Mouse (Mus musculus) midbrain, embryonic 12.5 days (tissue): Measurements from ENCODE around the gene Fdx1. TPM values are rescaled to one million over a fixed set of nuclear protein-coding genes. Genes with fewer than 3 reads are reported as not detected.

Experiments used
- ATAC-seq: fragments of 200-750 bp; cut with Nextera tagmentation; 2 replicates; pipeline ENCODE4 v1.8.0; 2017; ENCODE audit warnings: low read depth, moderate TSS enrichment, moderate library complexity; ENCODE audit not compliant: low FRiP score
- H3K27ac ChIP-seq: fragments of 300-500 bp; sonication (generic); replicated peaks from 2 replicates; pipeline ENCODE4 v1.5.1; 2016; ENCODE audit warnings: mild to moderate bottlenecking
- H3K27me3 ChIP-seq: fragments of 300-500 bp; sonication (generic); 2 replicates; pipeline ENCODE4 v1.6.1; 2016; ENCODE audit warnings: mild to moderate bottlenecking
- H3K36me3 ChIP-seq: fragments of 300-500 bp; sonication (generic); 2 replicates; pipeline ENCODE4 v1.6.1; 2016
- H3K4me1 ChIP-seq: fragments of 300-500 bp; sonication (generic); 2 replicates; pipeline ENCODE4 v1.6.1; 2016
- H3K4me2 ChIP-seq: fragments of 300-500 bp; sonication (generic); replicated peaks from 2 replicates; pipeline ENCODE4 v1.6.1; 2016; ENCODE audit warnings: mild to moderate bottlenecking, moderate library complexity
- H3K4me3 ChIP-seq: fragments of 300-500 bp; sonication (generic); 2 replicates; pipeline ENCODE4 v1.5.1; 2016; ENCODE audit warnings: mild to moderate bottlenecking
- H3K9ac ChIP-seq: fragments of 300-500 bp; sonication (generic); replicated peaks from 2 replicates; pipeline ENCODE4 v1.6.1; 2016; ENCODE audit warnings: mild to moderate bottlenecking, moderate library complexity
- H3K9me3 ChIP-seq: fragments of 300-500 bp; sonication (generic); 2 replicates; pipeline ENCODE4 v1.6.1; 2016; ENCODE audit warnings: mild to moderate bottlenecking
- WGBS: fragments of 180-500 bp; shearing (Covaris S2); methylation state at CpG from one replicate; pipeline ENCODE4 v1.1.7; 2016; 5-methylcytosine and 5-hydroxymethylcytosine counted together
- polyA plus RNA-seq: library from polyadenylated mRNA; unstranded; fragments of >200 nt; fragmentation: Nextera tagmentation; extraction: Ambion mirVana; gene quantifications from 2 replicates; pipeline ENCODE4 v1.2.1, GENCODE M21; 2016

Fdx1 gene
- polyA plus RNA-seq, 1 experiment from 2014 or later = 55.5 TPM

DNA sequence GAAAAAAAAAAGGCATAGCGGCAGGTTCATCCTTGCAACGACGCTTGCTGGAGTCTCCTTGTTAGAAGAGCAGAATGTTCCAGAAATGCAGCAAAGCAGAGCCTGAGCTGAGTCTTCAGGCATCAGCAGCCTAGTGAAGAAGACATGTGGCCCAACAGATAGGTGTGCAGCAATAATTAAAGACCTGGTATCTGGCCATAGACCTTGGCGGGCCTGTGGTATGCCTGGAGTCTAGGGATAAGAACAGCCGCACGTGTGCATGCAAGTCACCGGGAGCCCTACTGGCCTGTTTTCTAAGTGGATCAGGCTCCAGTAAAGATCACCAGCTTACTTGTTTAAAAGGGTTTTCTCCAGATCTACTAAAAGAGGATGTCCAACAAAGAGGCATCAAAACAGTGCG, 36.7 kb downstream of the Fdx1 start:
- Histone ChIP-seq H3K9ac (no peak overlapping the region), H3K36me3 (no peaks in the 10 kb centered on the region), H3K27ac (no peak overlapping the region), H3K27me3 (no peaks in the 10 kb centered on the region), H3K4me2 (no peak overlapping the region), H3K4me1 (peaks cover 2% of the 10 kb centered on the region; the same call in 1 of the 2 replicates), H3K9me3 (no peaks in the 10 kb centered on the region), H3K4me3 (no peak overlapping the region)
- no peak for ATAC-seq
- 93% methylated on average over 8 of the region's 8 CpGs for WGBS

DNA sequence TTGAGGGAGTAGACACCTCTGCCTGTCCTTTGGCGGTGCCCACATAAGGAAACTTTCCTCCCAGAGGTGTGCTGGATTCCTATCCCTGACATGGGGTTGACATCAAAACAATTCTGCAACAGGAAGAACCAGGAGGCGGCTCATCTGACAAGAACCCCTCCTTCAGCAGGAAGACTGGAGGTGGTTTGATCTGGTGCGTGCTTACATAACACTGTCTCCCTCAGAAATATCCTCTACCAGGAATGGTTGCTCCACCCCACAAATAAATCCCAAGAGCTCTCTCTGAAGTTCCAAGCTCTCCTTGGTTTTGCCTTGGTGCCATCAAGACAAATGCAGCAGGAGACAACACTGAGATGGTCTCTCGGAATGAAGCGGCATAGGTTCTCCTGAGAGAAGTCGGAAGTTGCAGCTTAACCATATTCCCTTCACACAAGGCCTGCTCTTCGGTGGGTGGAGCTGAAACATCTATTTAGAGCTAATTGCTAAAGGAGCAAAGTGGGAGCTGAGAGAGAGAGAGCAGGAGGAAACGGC, 38.7 kb downstream of the Fdx1 start:
- Histone ChIP-seq H3K27ac (no peak overlapping the region), H3K36me3 (no peaks in the 10 kb centered on the region), H3K4me3 (no peak overlapping the region), H3K9ac (no peak overlapping the region), H3K4me1 (peaks cover 2% of the 10 kb centered on the region; the same call in 1 of the 2 replicates), H3K27me3 (no peaks in the 10 kb centered on the region), H3K4me2 (no peak overlapping the region), H3K9me3 (no peaks in the 10 kb centered on the region)
- no peak for ATAC-seq
- 94% methylated on average over 8 of the region's 8 CpGs for WGBS

GRCm38 (mm10) chr9:51922756-51923155, 40.6 kb downstream of the Fdx1 start:
- H3K4me2 ChIP-seq = no peak overlapping the region
- peaks cover 2% of the 10 kb centered on the region; the same call in 1 of the 2 replicates for H3K4me1 ChIP-seq
- H3K27me3 ChIP-seq = no peaks in the 10 kb centered on the region
- no peaks in the 10 kb centered on the region for H3K36me3 ChIP-seq
- no peaks in the 10 kb centered on the region for H3K9me3 ChIP-seq
- no peak overlapping the region for H3K4me3 ChIP-seq
- no peak overlapping the region for H3K9ac ChIP-seq
- WGBS = 42% methylated on average over 2 of the region's 2 CpGs
- no peak for ATAC-seq
- H3K27ac ChIP-seq = no peak overlapping the region

DNA sequence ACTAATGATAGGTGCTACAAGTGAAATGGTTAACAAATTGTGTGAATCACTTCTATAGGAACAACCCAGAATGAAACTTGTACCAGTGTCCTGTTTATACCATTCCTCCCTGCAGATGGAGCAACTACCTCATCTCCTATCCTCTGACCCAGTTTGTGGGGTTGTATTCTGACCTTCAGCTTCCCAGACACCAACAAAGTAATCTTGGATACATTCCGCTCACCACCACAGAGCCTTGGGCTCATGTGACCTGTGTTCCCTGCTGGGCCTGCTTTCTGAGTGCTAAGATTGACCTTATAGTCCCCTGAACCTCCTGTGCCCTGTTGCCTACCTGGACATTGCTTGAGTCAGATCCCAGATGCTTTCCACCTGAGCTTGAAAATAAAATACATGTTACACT, 47.8 kb downstream of the Fdx1 start:
- WGBS = 70% methylated on average over 1 of the region's 1 CpGs
- ATAC-seq = no peak
- no peaks in the 10 kb centered on the region for H3K9me3 ChIP-seq
- no peaks in the 10 kb centered on the region for H3K27me3 ChIP-seq
- no peaks in the 10 kb centered on the region for H3K36me3 ChIP-seq
- H3K9ac ChIP-seq = no peak overlapping the region
- no peaks in the 10 kb centered on the region for H3K4me1 ChIP-seq
- H3K4me3 ChIP-seq = no peak overlapping the region
- no peak overlapping the region for H3K27ac ChIP-seq
- H3K4me2 ChIP-seq = no peak overlapping the region

DNA sequence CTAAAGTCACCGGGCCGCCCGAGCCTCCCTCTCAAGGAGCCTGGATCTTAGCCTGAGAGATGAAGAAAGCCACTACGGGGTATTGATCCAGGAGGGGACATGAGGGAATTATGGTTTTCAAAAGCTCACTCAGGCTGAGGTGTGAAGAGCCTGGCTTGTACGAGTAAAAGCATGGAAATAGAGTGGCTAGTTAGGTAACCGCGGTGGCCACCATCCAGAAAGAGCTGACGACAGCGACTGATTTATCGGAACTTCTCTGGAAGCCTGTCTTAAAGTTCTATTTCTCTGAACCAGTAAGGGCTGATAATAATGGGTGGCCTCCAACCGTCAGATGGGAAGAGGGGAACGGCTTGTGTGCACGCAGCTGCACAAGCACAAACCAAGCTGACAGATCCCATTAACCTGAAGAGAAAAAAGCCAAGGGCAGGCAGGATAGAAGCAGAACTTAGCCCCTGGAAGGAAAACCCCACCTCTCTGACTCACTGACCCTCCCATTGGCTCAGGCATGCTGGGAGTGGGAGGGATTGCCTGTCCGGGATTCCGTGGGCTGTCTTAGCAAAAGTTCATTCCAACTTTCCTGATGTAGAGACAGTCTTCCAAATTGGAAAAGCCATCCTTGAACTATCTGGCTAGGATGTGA, 48.8 kb downstream of the Fdx1 start:
- Histone ChIP-seq H3K27me3 (no peaks in the 10 kb centered on the region), H3K4me2 (no peak overlapping the region), H3K4me1 (no peaks in the 10 kb centered on the region), H3K36me3 (no peaks in the 10 kb centered on the region), H3K4me3 (no peak overlapping the region), H3K27ac (no peak overlapping the region), H3K9me3 (no peaks in the 10 kb centered on the region), H3K9ac (no peak overlapping the region)
- ATAC-seq = no peak
- 78% methylated on average over 15 of the region's 15 CpGs for WGBS

DNA sequence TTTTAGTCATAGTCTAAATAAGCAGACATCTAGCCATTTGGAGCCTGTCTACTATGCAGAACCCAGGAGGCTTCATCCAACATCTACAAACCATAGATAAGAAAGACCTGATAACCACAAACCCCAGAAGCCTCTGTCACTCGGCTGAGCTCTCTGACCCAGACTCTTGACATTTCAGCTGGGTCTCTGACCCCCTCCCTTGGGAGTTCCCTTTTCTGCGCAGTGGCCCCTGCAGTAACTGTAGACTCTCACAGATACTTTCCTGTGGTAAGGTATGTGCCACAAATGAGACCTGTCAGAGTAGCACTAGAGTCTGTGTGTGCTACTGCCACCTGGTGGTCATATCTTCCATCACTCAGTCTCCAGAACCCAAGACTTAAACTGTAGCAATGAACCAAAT, 54.5 kb downstream of the Fdx1 start:
- WGBS = 29% methylated on average over 2 of the region's 2 CpGs

GRCm38 (mm10) chr9:51908255-51908654, 55.1 kb downstream of the Fdx1 start:
- Histone ChIP-seq H3K9me3 (no peaks in the 10 kb centered on the region), H3K4me1 (no peaks in the 10 kb centered on the region), H3K27me3 (no peaks in the 10 kb centered on the region), H3K36me3 (no peaks in the 10 kb centered on the region), H3K27ac (no peak overlapping the region), H3K4me3 (no peak overlapping the region), H3K9ac (no peak overlapping the region), H3K4me2 (no peak overlapping the region)
- 88% methylated on average over 3 of the region's 3 CpGs for WGBS
- no peak for ATAC-seq

More for the DNA sequence above, 54.5 kb downstream of the Fdx1 start:
- H3K9ac ChIP-seq = no peak overlapping the region
- H3K27me3 ChIP-seq = no peaks in the 10 kb centered on the region
- no peak overlapping the region for H3K4me2 ChIP-seq
- H3K27ac ChIP-seq = no peak overlapping the region
- H3K4me1 ChIP-seq = no peaks in the 10 kb centered on the region
- H3K36me3 ChIP-seq = no peaks in the 10 kb centered on the region
- no peak overlapping the region for H3K4me3 ChIP-seq
- no peak for ATAC-seq
- H3K9me3 ChIP-seq = no peaks in the 10 kb centered on the region

GRCm38 (mm10) chr9:51906938-51907337, 56.4 kb downstream of the Fdx1 start:
- ATAC-seq = no peak
- no peak overlapping the region for H3K27ac ChIP-seq
- H3K9me3 ChIP-seq = no peaks in the 10 kb centered on the region
- no peaks in the 10 kb centered on the region for H3K4me1 ChIP-seq
- H3K36me3 ChIP-seq = no peaks in the 10 kb centered on the region
- H3K4me3 ChIP-seq = no peak overlapping the region
- H3K9ac ChIP-seq = no peak overlapping the region
- no peaks in the 10 kb centered on the region for H3K27me3 ChIP-seq
- WGBS = 89% methylated on average over 8 of the region's 8 CpGs
- H3K4me2 ChIP-seq = no peak overlapping the region

Other genes with a start within 250 kb of the Fdx1 start
- gene Arhgap20, start 198.2 kb downstream of the Fdx1 start, polyA plus RNA-seq = 9.7 and 13.8 TPM in 2 replicates
- 162 and 167 TPM in 2 replicates for gene Rdx, start 83.6 kb upstream of the Fdx1 start, polyA plus RNA-seq
- 14.9 and 15.5 TPM in 2 replicates for gene Zc3h12c, start 205.0 kb upstream of the Fdx1 start, polyA plus RNA-seq